Mouse (Mus musculus): ENCODE measurements around the gene Cyp3a59. TPM values are rescaled to one million over a fixed set of nuclear protein-coding genes. Genes with fewer than 3 reads are reported as not detected.

Gene Cyp3a59
- polyA plus RNA-seq (2015; fragmentation: Nextera tagmentation; extraction: Ambion mirVana): not detected in 2 replicates

GRCm38 (mm10) chr5:146078945-146079344, at the start of gene Cyp3a59:
Cyp3a59 (plus strand) TSS chr5:146079257.

GRCm38 (mm10) chr5:146160439-146160838, 81.4 kb downstream of the Cyp3a59 start, which contains the start of gene Gm5565:
Gm5565 (minus strand) TSS chr5:146160539.

Other genes starting within 250 kb of the Cyp3a59 start
- 0.21 and 0.38 TPM in 2 replicates for gene Cyp3a11, start 199.3 kb upstream of the Cyp3a59 start, polyA plus RNA-seq (2015; fragmentation: Nextera tagmentation; extraction: Ambion mirVana)
- gene Cyp3a25, start 69.6 kb upstream of the Cyp3a59 start, polyA plus RNA-seq (2015; fragmentation: Nextera tagmentation; extraction: Ambion mirVana): 0.17 TPM in 1 of 2 replicates, not detected in the other
- gene Gm5565, start 81.3 kb downstream of the Cyp3a59 start, polyA plus RNA-seq (2015; fragmentation: Nextera tagmentation; extraction: Ambion mirVana): not detected in 2 replicates
- not detected in 2 replicates for gene Gm6309, start 91.5 kb downstream of the Cyp3a59 start, polyA plus RNA-seq (2015; fragmentation: Nextera tagmentation; extraction: Ambion mirVana)
- not detected in 2 replicates for gene 1700001J03Rik, start 106.0 kb downstream of the Cyp3a59 start, polyA plus RNA-seq (2015; fragmentation: Nextera tagmentation; extraction: Ambion mirVana)
- 18.9 and 21.1 TPM in 2 replicates for gene Rnf6, start 142.3 kb downstream of the Cyp3a59 start, polyA plus RNA-seq (2015; fragmentation: Nextera tagmentation; extraction: Ambion mirVana)
- gene Cdk8, start 152.0 kb downstream of the Cyp3a59 start, polyA plus RNA-seq (2015; fragmentation: Nextera tagmentation; extraction: Ambion mirVana): 15.0 and 15.5 TPM in 2 replicates